In genomic region chr10:22055308-22055707, GRCm38 (mm10) we compare ENCODE assay signal across 44 mouse cellular contexts. TPM values are rescaled to one million over a fixed set of nuclear protein-coding genes. Genes with fewer than 3 reads are reported as not detected.
"Had no signal": no experiment of that assay in that cellular context is flagged by ENCODE, and none has a peak within 500 bp of the region (broad histone marks: within the 10 kb centered on the region; RNA-seq: fewer than 3 reads in every experiment).

No protein-coding gene starts in this region.

- ATAC-seq: hindbrain, embryonic 16.5 days; inflammation-experienced regulatory T-cells, adult 6 months; intestine, embryonic 15.5 days; intestine, postnatal 0 days; liver, embryonic 12.5 days had no signal

- H3K27ac ChIP-seq: gastrocnemius, adult 2 months; heart, embryonic 10.5 days; hindbrain, embryonic 10.5 days; hindbrain, embryonic 12.5 days; hindbrain, embryonic 14.5 days; intestine, embryonic 15.5 days; layer of hippocampus, adult 2 months; limb, embryonic 13.5 days; limb, embryonic 15.5 days; liver, embryonic 12.5 days; liver, embryonic 14.5 days had no signal

- H3K4me2 ChIP-seq: heart, embryonic 12.5 days; hindbrain, embryonic 12.5 days; hindbrain, embryonic 14.5 days; intestine, embryonic 15.5 days; limb, embryonic 13.5 days; limb, embryonic 15.5 days; liver, embryonic 12.5 days had no signal

- H3K27me3 ChIP-seq: heart, embryonic 12.5 days; hindbrain, embryonic 12.5 days; intestine, embryonic 15.5 days; limb, embryonic 13.5 days; limb, embryonic 15.5 days; liver, embryonic 12.5 days had no signal

- H3K4me3 ChIP-seq: gastrocnemius, adult 2 months; heart, embryonic 10.5 days; heart, embryonic 12.5 days; hindbrain, embryonic 10.5 days; hindbrain, embryonic 12.5 days; intestine, embryonic 15.5 days; layer of hippocampus, adult 2 months; limb, embryonic 13.5 days; limb, embryonic 15.5 days; liver, embryonic 12.5 days had no signal

- DNase-seq: gastrocnemius, adult 2 months; gastrocnemius, postnatal 10 days; gastrocnemius, postnatal 25 days; heart, adult 18-20 months; heart, postnatal 10 days; heart, postnatal 4 days; kidney, adult 18-20 months; kidney, adult 8-10 months; kidney, postnatal 10 days; kidney, postnatal 25 days; kidney, postnatal 4 days; layer of hippocampus, adult 9-11 months; layer of hippocampus, postnatal 36 days; left cerebral cortex, postnatal 4 days had no signal

- H3K9ac ChIP-seq: heart, embryonic 12.5 days; hindbrain, embryonic 12.5 days; hindbrain, embryonic 14.5 days; intestine, embryonic 15.5 days; limb, embryonic 13.5 days; limb, embryonic 15.5 days; liver, embryonic 12.5 days; liver, embryonic 14.5 days had no signal

- H3K9me3 ChIP-seq: heart, embryonic 10.5 days; heart, embryonic 12.5 days; hindbrain, embryonic 10.5 days; hindbrain, embryonic 12.5 days; intestine, embryonic 15.5 days; limb, embryonic 13.5 days; limb, embryonic 15.5 days; liver, embryonic 12.5 days had no signal

- H3K36me3 ChIP-seq: heart, embryonic 10.5 days; heart, embryonic 12.5 days; hindbrain, embryonic 10.5 days; hindbrain, embryonic 12.5 days; intestine, embryonic 15.5 days; limb, embryonic 13.5 days; limb, embryonic 15.5 days; liver, embryonic 12.5 days had no signal

RNA-seq across cellular contexts. Expression of gene 4930444G20Rik, which starts 12.6 kb away (rescaled TPM):
- total RNA-seq: gastrocnemius, adult 2 months; gastrocnemius, postnatal 10 days; gastrocnemius, postnatal 25 days; gastrocnemius, postnatal 4 days; granulocyte monocyte progenitor cell, adult 5-6 weeks; heart, adult 18-20 months; heart, adult 8-10 months; heart, postnatal 10 days; heart, postnatal 25 days; heart, postnatal 4 days; layer of hippocampus, adult 2 months; layer of hippocampus, postnatal 14 days; layer of hippocampus, postnatal 36 days; left cerebral cortex, adult 18-20 months; left cerebral cortex, adult 8-10 months; left cerebral cortex, postnatal 10 days; left cerebral cortex, postnatal 25 days; left cerebral cortex, postnatal 4 days; liver, adult 2 months had no signal
- polyA plus RNA-seq: heart, embryonic 10.5 days; heart, embryonic 12.5 days; heart, embryonic 14.5 days; heart, embryonic 16.5 days; hindbrain, embryonic 10.5 days; hindbrain, embryonic 12.5 days; hindbrain, embryonic 14.5 days; hindbrain, embryonic 16.5 days; inflammation-experienced regulatory T-cells, adult 6 months; intestine, embryonic 15.5 days; intestine, postnatal 0 days; kidney, embryonic 14.5 days; kidney, embryonic 16.5 days; limb, embryonic 11.5 days; limb, embryonic 13.5 days; limb, embryonic 15.5 days; liver, adult 2 months; liver, embryonic 12.5 days; liver, embryonic 14.5 days; liver, embryonic 16.5 days had no signal
